Mouse (Mus musculus) brain, embryonic 14.5 days (tissue): ENCODE results near the gene Sel1l.
"Not testable (repeated sequence)": the region's sequence is repeated elsewhere in the genome, so short reads cannot be mapped to it uniquely, and the experiment has no call there.

ENCODE experiments used
- CTCF ChIP-seq: fragments of 200-500 bp; IDR thresholded peaks from 2 replicates; pipeline ENCODE4 v1.5.1; 2012; ENCODE audit warnings: inconsistent platforms, mild to moderate bottlenecking, moderate library complexity, borderline replicate concordance; ENCODE audit not compliant: insufficient read depth, insufficient read length; ENCODE audit errors: extremely low read depth
- POLR2A ChIP-seq: fragments of 200-500 bp; IDR thresholded peaks from 2 replicates; pipeline ENCODE4 v1.6.1; 2012; ENCODE audit warnings: mild to moderate bottlenecking, inconsistent platforms, borderline replicate concordance; ENCODE audit not compliant: poor library complexity, insufficient read depth, insufficient read length, severe bottlenecking; ENCODE audit errors: extremely low read depth

DNA sequence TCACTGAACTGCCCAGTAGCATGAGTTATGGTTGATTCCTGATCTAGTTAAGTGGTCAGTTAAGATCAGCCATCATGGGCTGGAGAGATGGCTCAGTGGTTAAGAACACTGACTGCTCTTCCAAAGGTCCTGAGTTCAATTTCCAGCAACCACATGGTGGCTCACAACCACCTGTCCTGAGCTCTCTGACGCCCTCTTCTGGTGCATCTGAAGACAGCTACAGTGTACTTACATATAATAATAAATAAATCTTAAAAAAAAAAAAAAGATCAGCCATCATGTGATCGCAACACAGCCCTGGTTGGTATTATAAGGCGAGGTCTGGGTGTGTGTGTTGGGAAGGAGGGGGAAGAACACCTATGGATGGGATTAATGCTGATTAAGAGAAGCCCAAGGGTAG lies 60.5 kb downstream of the Sel1l start:
- TF ChIP-seq CTCF, POLR2A: not testable (repeated sequence)
